Mouse (Mus musculus) kidney, adult 2 months (tissue): ENCODE measurements at regions not wholly inside any gene's neighbourhood (a gene's known extent, or its start where the extent isn't known, plus 50 kb on each side); places are given as distances from the start of the nearest gene placed in this dataset.

Experiments
- DNase-seq: peaks from one replicate; pipeline ENCODE4 v3.0.0; 2021
- H3K27ac ChIP-seq: fragments of 200-500 bp; 2 replicates; pipeline ENCODE4 v1.5.1; 2012; ENCODE audit warnings: low read depth, low read length, control low read depth, inconsistent platforms; ENCODE audit not compliant: insufficient read depth
- H3K27me3 ChIP-seq: fragments of 200-500 bp; replicated peaks from 2 replicates; pipeline ENCODE4 v1.6.1; 2012; ENCODE audit warnings: mild to moderate bottlenecking, moderate library complexity, low read length, inconsistent platforms; ENCODE audit not compliant: control insufficient read depth, insufficient read depth
- H3K36me3 ChIP-seq: fragments of 200-500 bp; 2 replicates; pipeline ENCODE4 v1.6.1; 2012; ENCODE audit warnings: mild to moderate bottlenecking, moderate library complexity, low read length, inconsistent platforms; ENCODE audit not compliant: control insufficient read depth, insufficient read depth
- H3K4me1 ChIP-seq: fragments of 200-500 bp; 2 replicates; pipeline ENCODE4 v1.6.1; 2011; ENCODE audit warnings: low read length; ENCODE audit not compliant: control insufficient read depth, insufficient read depth
- H3K4me3 ChIP-seq: fragments of 200-500 bp; 2 replicates; pipeline ENCODE4 v1.5.1; 2011; ENCODE audit warnings: mild to moderate bottlenecking, low read depth, low read length, control low read depth; ENCODE audit not compliant: insufficient read depth
- CTCF ChIP-seq: fragments of 200-500 bp; conservative IDR thresholded peaks from 2 replicates; pipeline ENCODE4 v1.5.1; 2011; ENCODE audit warnings: low read depth, mild to moderate bottlenecking, control low read depth, low read length, moderate library complexity, mixed read lengths; ENCODE audit not compliant: insufficient read depth, insufficient read length
- POLR2A ChIP-seq: fragments of 200-500 bp; IDR thresholded peaks from one replicate; pipeline ENCODE4 v1.6.1; 2011; ENCODE audit warnings: low read depth, low read length, control low read depth
- WGBS: fragments of 180-500 bp; shearing (Covaris S2); methylation state at CpG from one replicate; pipeline ENCODE4 v1.1.7; 2018; 5-methylcytosine and 5-hydroxymethylcytosine counted together

DNA sequence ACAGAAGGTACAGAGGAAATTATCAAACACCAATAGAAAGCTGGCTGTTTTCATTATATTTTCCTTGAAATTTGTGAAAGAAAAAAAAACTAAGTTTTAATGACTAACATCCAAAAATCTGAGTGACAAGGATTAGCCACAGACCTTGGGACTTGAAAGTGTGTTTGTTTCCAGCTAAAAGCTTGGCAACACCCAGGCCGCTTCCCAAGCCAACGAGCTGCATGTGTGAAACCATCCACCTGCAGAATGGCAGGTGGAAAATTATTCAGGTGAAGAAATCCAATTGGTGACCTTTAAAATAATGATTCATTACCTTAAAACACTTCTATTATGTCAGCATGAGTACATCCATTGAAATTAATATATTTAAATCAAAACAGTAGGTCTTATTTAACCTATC, 672.7 kb upstream of the Mms22l start:
- Histone ChIP-seq H3K27ac (no peak overlapping the region), H3K4me1 (no peaks in the 10 kb centered on the region), H3K36me3 (no peaks in the 10 kb centered on the region), H3K27me3 (no peaks in the 10 kb centered on the region), H3K4me3 (no peak overlapping the region)
- DNase-seq: no peak
- WGBS: 56% methylated on average over 2 of the region's 2 CpGs
- TF ChIP-seq POLR2A (no peak), CTCF (no peak)

DNA sequence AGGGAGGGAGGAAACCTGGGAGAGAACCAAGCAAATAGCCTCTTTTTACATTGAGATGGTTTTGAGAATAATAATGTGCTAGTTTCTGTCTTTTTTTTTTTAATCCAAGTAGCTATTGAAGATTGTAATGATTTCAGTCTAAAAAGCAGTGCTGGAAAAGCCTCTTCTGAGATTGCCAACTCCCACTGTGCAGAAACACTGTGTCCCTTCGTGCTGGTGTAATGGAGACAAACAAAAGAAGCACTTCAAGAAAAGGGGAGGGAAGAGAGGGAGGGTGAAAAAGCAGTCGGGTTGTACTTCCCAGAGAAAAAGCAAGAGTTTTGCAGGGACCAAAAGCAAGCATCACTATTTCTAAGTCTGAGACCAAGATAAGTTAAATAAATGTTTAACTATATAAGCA, 669.4 kb upstream of the Mms22l start:
- WGBS: 7% methylated on average over 2 of the region's 2 CpGs
- TF ChIP-seq POLR2A (no peak), CTCF (no peak)
- no peak for DNase-seq

DNA sequence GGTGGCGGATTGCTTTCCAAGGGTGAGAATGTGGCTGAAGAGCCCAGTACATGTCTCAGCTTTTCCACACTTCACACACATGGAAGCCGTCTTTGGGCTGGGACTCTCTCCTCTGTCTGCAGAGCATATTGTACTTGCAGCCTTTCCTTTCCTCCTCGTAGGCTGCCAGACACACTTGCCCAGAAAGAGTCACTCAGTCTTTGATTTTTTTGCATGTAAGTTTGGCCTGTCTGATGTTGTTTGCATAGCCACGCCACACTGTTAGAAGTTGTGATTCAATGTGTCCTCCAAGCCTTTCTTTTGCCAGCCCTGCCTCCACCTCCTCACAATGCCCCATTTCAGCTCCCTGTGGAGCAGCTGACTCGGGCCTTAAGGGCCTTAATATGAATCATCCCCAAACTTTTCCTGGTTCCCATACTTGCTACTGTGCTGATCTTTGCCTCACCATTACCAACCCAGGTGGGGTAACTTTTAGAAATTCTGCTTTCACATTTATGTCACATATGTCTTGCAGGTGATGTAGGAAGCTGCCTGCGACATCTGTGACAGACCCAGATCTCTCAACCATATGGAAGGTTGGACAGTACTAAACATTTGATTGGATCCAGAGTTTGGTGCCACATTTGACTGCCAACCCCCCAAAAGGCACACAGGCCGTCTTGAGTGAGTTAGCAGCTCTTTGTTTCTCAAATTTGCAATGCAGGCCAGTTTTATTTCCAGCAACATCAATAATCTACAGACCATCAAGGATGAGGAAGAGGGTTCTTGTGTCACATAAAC, 663.7 kb upstream of the Mms22l start:
- H3K27ac ChIP-seq: no peak overlapping the region
- no peak for DNase-seq
- H3K4me1 ChIP-seq: no peaks in the 10 kb centered on the region
- no peaks in the 10 kb centered on the region for H3K27me3 ChIP-seq
- TF ChIP-seq CTCF (no peak), POLR2A (no peak)
- no peaks in the 10 kb centered on the region for H3K36me3 ChIP-seq
- 61% methylated on average over 7 of the region's 7 CpGs for WGBS
- no peak overlapping the region for H3K4me3 ChIP-seq

More for the DNA sequence above, 669.4 kb upstream of the Mms22l start:
- Histone ChIP-seq H3K36me3 (no peaks in the 10 kb centered on the region), H3K27me3 (no peaks in the 10 kb centered on the region), H3K27ac (no peak overlapping the region), H3K4me3 (no peak overlapping the region), H3K4me1 (no peaks in the 10 kb centered on the region)

DNA sequence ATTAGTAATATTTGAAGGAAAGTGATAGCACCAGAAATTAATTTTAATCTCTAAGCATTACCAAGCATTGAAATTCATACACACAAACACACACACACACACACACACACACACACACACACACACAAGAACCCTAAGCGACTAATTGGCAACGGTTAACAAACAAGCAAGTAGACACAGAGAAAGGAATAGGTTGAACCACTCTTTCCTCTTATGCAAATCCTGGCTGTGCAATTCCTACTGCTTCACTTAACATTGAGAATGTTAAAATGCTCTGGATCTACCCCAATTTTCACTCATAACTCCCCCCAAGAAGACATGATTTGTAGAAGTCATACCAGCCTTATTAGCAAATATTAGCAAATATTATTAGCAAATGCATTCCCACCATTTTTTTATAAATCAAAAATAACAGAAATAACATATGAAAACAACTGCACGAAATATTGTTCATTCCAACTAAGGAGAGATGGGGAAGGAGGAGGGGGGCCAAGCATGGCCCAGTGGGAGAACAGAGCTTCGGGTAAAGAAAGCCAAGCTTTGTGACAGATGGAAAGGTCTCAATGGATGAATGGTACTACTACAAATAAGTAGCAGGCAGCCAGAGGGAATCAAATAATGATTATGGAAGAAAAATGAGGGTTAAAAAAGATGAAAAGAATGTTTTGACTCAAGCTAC, 652.5 kb upstream of the Mms22l start:
- Histone ChIP-seq H3K36me3 (no peaks in the 10 kb centered on the region), H3K4me3 (no peak overlapping the region), H3K27me3 (no peaks in the 10 kb centered on the region), H3K27ac (no peak overlapping the region), H3K4me1 (no peaks in the 10 kb centered on the region)
- 81% methylated on average over 4 of the region's 4 CpGs for WGBS
- TF ChIP-seq POLR2A: no peak
- TF ChIP-seq CTCF: no peak
- no peak for DNase-seq

DNA sequence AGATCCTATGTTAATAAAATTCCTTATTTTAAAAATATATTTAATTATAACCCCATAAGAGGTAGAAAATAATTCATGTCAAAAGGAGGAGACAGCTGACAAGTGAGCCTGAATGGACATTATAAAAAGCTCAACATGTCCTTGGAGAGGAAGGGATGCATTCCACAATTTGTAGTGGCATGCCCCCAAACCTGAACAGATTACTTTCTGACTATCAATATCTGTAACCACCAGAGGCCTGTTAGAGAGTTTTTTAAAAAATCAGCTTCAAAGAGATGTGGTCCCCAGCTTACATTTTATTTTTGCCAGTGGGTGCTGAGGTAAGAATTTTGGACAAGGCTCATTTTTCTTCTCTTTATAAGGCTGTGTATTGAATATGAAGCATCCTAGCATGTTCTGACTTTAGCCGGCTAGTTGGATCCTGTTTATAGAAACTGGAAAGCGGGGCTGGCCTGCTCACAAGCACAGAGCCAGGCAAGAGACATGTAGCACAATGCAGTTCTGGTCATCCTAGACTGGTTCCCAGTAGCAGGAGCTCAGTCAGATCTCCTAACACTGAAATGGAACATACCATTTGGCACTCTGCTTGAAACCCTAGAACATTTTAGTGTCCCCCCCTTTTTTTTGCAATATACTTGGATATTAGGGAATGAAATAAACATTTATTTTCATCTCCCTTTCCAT, 651.8 kb upstream of the Mms22l start:
- Histone ChIP-seq H3K27ac (no peak overlapping the region), H3K36me3 (no peaks in the 10 kb centered on the region), H3K4me1 (no peaks in the 10 kb centered on the region), H3K4me3 (no peak overlapping the region), H3K27me3 (no peaks in the 10 kb centered on the region)
- 79% methylated on average over 2 of the region's 2 CpGs for WGBS
- TF ChIP-seq POLR2A: no peak
- TF ChIP-seq CTCF: no peak
- DNase-seq: no peak

DNA sequence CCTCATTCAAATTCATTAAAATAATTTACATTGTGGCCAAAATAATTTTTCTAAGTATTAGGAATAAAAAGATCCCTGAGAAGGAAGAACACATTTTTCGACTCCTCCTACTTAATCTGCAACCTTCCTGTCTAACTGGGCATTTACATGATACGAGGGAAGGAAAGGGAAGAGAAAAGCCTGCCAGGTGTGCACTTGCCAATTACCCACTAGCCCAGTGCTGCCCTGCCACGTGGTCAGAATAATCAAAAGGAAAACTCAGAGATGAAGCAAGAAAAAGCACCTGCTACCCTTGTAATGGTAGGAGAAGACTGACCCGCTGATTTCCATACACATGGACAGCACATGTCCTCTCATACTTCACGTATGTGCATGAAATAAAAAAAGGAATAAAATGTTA, 651.0 kb upstream of the Mms22l start:
- no peak for DNase-seq
- no peaks in the 10 kb centered on the region for H3K4me1 ChIP-seq
- 62% methylated on average over 5 of the region's 5 CpGs for WGBS
- H3K27ac ChIP-seq: no peak overlapping the region
- H3K27me3 ChIP-seq: no peaks in the 10 kb centered on the region
- TF ChIP-seq CTCF (no peak), POLR2A (no peak)
- H3K36me3 ChIP-seq: no peaks in the 10 kb centered on the region
- H3K4me3 ChIP-seq: no peak overlapping the region

DNA sequence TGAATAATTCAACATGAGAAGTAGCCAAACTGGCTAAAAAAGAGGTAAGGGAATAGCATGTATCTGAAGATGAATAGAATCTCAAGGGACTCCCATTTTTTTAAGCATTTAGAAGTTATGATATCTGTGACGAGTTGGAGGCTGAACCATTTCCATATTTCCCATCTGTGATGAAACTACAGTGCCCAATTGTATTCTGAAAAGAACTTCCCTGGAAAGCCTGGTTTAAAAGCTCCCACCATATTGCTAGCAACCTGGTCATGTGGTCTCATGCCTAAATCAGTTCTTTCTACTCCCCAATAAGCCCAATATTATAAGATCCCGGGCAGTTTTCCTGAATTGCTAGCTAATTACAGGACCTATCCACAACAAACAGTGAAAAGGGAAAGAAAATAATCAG, 645.6 kb upstream of the Mms22l start:
- Histone ChIP-seq H3K4me3 (no peak overlapping the region), H3K27me3 (no peaks in the 10 kb centered on the region), H3K36me3 (no peaks in the 10 kb centered on the region), H3K4me1 (no peaks in the 10 kb centered on the region), H3K27ac (no peak overlapping the region)
- WGBS: 74% methylated on average over 2 of the region's 2 CpGs
- TF ChIP-seq POLR2A (no peak), CTCF (no peak)
- no peak for DNase-seq
